Mouse (Mus musculus): ENCODE data around the gene Lyzl6. TPM values are rescaled to one million over a fixed set of nuclear protein-coding genes. Genes with fewer than 3 reads are reported as not detected.

The Lyzl6 gene
- not detected in 2 replicates for polyA plus RNA-seq (2012; ENCODE audit: low replicate concordance)

GRCm38 (mm10) chr11:103638790-103639189, at the start of gene Lyzl6:
Lyzl6 (minus strand) TSS chr11:103638890.

GRCm38 (mm10) chr11:103649301-103649982, 10.8 kb upstream of the Lyzl6 start, which contains the start of gene Rprml:
Rprml (plus strand) TSS chr11:103649570.

GRCm38 (mm10) chr11:103621040-103621439, 17.6 kb downstream of the Lyzl6 start, which contains the start of gene Gm884:
Gm884 (minus strand) TSS chr11:103621140.

Other genes starting within 250 kb of the Lyzl6 start
- 34.7 and 35.3 TPM in 2 replicates for gene Plekhm1, start 226.2 kb downstream of the Lyzl6 start, polyA plus RNA-seq (2012; ENCODE audit: low replicate concordance)
- 0.01 TPM in 1 of 2 replicates, not detected in the other for gene Lrrc37a, start 134.3 kb downstream of the Lyzl6 start, polyA plus RNA-seq (2012; ENCODE audit: low replicate concordance)
- not detected in 2 replicates for gene Gm884, start 17.8 kb downstream of the Lyzl6 start, polyA plus RNA-seq (2012; ENCODE audit: low replicate concordance)
- gene Rprml, start 10.7 kb upstream of the Lyzl6 start, polyA plus RNA-seq (2012; ENCODE audit: low replicate concordance) = 0.20 and 0.27 TPM in 2 replicates
- 7.1 and 18.5 TPM in 2 replicates for gene Gosr2, start 59.0 kb upstream of the Lyzl6 start, polyA plus RNA-seq (2012; ENCODE audit: low replicate concordance)
- gene Wnt9b, start 110.9 kb upstream of the Lyzl6 start, polyA plus RNA-seq (2012; ENCODE audit: low replicate concordance) = 0.03 TPM in 1 of 2 replicates, not detected in the other
- 0.40 and 0.73 TPM in 2 replicates for gene Wnt3, start 135.3 kb upstream of the Lyzl6 start, polyA plus RNA-seq (2012; ENCODE audit: low replicate concordance)